Mouse (Mus musculus) erythroblast, embryonic 14.5 days (primary cell): ENCODE results near the gene Eaf1. TPM values are rescaled to one million over a fixed set of nuclear protein-coding genes. Genes with fewer than 3 reads are reported as not detected.

Experiments
- H3K27me3 ChIP-seq: 2 replicates; pipeline ENCODE4 v1.6.1; 2012; ENCODE audit warnings: inconsistent platforms; ENCODE audit not compliant: control insufficient read depth
- H3K36me3 ChIP-seq: 2 replicates; pipeline ENCODE4 v1.6.1; 2012; ENCODE audit warnings: mild to moderate bottlenecking, inconsistent platforms; ENCODE audit not compliant: control insufficient read depth
- H3K4me1 ChIP-seq: 2 replicates; pipeline ENCODE4 v1.6.1; 2012; ENCODE audit warnings: inconsistent platforms; ENCODE audit not compliant: control insufficient read depth
- H3K4me3 ChIP-seq: replicated peaks from 2 replicates; pipeline ENCODE3; 2012; ENCODE audit warnings: moderate library complexity, mild to moderate bottlenecking, inconsistent platforms
- H3K9me3 ChIP-seq: 2 replicates; pipeline ENCODE4 v1.6.1; 2012; ENCODE audit warnings: low read length, inconsistent platforms, mixed read lengths; ENCODE audit not compliant: control insufficient read depth
- GATA1 ChIP-seq: IDR thresholded peaks from 2 replicates; pipeline ENCODE4 v1.6.1; 2012; ENCODE audit warnings: low read length, inconsistent platforms, mixed read lengths
- TAL1 ChIP-seq: IDR thresholded peaks from 3 replicates; pipeline ENCODE4 v1.6.1; 2012; ENCODE audit warnings: low read length, inconsistent platforms, mixed read lengths
- polyA plus RNA-seq: library from polyadenylated mRNA; stranded (reverse); fragments of >175 nt; gene quantifications from 2 replicates; pipeline ENCODE4 v1.2.3, GENCODE M21; 2012

The Eaf1 gene
- polyA plus RNA-seq, 1 experiment = 27.2 TPM

DNA sequence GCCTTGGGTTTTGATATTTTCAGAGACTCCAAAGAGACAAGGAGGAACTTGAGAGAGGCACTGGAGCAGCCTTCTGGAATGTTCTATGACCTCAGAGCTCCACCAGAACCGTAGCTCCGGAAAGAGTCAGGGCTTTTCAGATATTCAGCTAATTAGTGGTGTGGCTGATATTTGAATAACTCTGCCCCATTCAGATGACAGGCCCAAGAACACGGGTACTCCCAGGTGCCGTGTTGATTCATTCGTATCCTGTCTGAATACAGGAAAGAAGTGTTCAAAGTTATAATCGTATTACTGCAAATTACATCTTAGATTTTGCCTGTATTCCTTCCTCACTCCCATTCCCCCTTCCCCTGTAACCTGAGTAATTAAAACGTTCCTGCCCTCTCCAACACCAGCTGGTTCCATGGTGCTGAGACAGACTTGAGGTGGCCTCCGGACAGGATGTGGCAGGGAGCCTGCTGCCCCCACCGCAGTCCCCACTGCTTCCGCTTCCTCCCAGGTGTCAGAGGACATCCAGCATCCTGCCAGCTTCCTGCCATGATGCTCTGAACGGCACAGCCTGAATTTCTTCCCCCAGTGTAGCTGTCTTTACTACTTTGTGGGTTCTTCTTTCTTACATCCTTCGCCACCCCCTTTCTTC lies 37.4 kb downstream of the Eaf1 start:
- TF ChIP-seq TAL1 (no peak), GATA1 (no peak)
- H3K9me3 ChIP-seq = no peaks in the 10 kb centered on the region
- H3K27me3 ChIP-seq = peaks cover 4% of the 10 kb centered on the region
- no peak overlapping the region for H3K4me3 ChIP-seq
- H3K36me3 ChIP-seq = no peaks in the 10 kb centered on the region
- peaks cover 5% of the 10 kb centered on the region for H3K4me1 ChIP-seq

DNA sequence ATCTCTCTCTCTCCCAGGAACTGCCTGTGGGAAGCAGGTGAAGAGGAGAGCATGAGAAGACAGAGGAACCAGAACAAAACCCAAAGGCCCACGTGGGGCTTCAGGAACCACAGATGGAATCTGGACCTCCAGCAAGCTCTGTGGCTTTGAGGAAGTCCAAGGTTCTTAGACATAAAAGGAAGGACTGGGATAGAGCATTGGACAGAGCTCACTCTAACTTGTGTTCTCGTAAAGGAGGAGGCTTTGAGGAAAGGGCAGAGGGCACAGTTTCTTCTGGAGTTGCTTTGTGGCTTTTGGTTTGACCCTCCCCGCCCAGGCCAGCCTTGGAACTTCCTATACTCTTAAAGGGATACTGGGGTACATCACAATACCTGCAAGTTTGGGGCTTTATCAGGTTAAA lies 38.5 kb downstream of the Eaf1 start:
- no peaks in the 10 kb centered on the region for H3K36me3 ChIP-seq
- peaks cover 4% of the 10 kb centered on the region for H3K27me3 ChIP-seq
- TF ChIP-seq GATA1 (no peak), TAL1 (no peak)
- H3K9me3 ChIP-seq = no peaks in the 10 kb centered on the region
- H3K4me1 ChIP-seq = peaks cover 5% of the 10 kb centered on the region
- H3K4me3 ChIP-seq = no peak overlapping the region

GRCm38 (mm10) chr14:31537298-31537697 lies 43.1 kb downstream of the Eaf1 start:
- H3K4me1 ChIP-seq = no peaks in the 10 kb centered on the region
- TF ChIP-seq TAL1 (no peak), GATA1 (no peak)

GRCm38 (mm10) chr14:31543885-31544442 lies 49.8 kb downstream of the Eaf1 start:
- no peak overlapping the region for H3K4me3 ChIP-seq
- no peaks in the 10 kb centered on the region; the same call in 1 of the 2 replicates for H3K9me3 ChIP-seq
- H3K36me3 ChIP-seq = no peaks in the 10 kb centered on the region
- peaks cover 2% of the 10 kb centered on the region; the same call in 1 of the 2 replicates for H3K4me1 ChIP-seq
- TF ChIP-seq TAL1 = no peak
- TF ChIP-seq GATA1 = no peak
- H3K27me3 ChIP-seq = peaks cover 2% of the 10 kb centered on the region; the same call in 1 of the 2 replicates

More at GRCm38 (mm10) chr14:31537298-31537697, 43.1 kb downstream of the Eaf1 start:
- Histone ChIP-seq H3K4me3 (no peak overlapping the region), H3K27me3 (0 out of 2 replicates have a peak, but pooled peaks cover 2% of the 10 kb centered on the region), H3K9me3 (no peaks in the 10 kb centered on the region), H3K36me3 (no peaks in the 10 kb centered on the region)

DNA sequence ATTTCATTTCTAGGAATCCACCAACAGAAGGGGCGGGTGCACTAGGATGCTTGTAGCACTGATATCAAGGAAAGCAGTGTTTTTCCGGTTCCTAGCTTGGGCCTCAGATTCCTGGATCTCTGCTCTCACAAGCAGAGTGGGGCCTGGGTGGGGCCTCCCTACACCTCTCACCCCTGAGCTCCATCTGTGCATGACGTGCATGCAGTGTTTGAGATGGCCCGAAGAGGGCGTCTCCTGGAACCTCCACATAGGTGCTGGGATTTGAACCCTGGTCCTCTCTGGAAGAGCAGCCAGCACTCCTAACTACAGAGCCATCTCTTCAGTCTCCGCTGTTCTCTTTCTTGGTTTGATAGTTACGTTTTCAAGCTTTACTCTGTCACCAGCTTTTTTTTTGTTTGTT lies 60.8 kb downstream of the Eaf1 start:
- Histone ChIP-seq H3K9me3 (no peaks in the 10 kb centered on the region), H3K4me3 (no peak overlapping the region), H3K4me1 (no peaks in the 10 kb centered on the region), H3K27me3 (peaks cover 14% of the 10 kb centered on the region), H3K36me3 (no peaks in the 10 kb centered on the region)
- TF ChIP-seq TAL1 (no peak), GATA1 (no peak)

GRCm38 (mm10) chr14:31555963-31556434 lies 61.8 kb downstream of the Eaf1 start:
- Histone ChIP-seq H3K4me1 (no peaks in the 10 kb centered on the region; the same call in 1 of the 2 replicates), H3K4me3 (no peak overlapping the region), H3K36me3 (no peaks in the 10 kb centered on the region), H3K9me3 (no peaks in the 10 kb centered on the region), H3K27me3 (peaks cover 14% of the 10 kb centered on the region)
- TF ChIP-seq GATA1 (no peak), TAL1 (no peak)

GRCm38 (mm10) chr14:31556526-31557260 lies 62.5 kb downstream of the Eaf1 start:
- Histone ChIP-seq H3K36me3 (no peaks in the 10 kb centered on the region), H3K4me1 (no peaks in the 10 kb centered on the region; the same call in 1 of the 2 replicates), H3K27me3 (peaks cover 14% of the 10 kb centered on the region), H3K4me3 (no peak overlapping the region), H3K9me3 (no peaks in the 10 kb centered on the region)
- TF ChIP-seq TAL1 = no peak
- no peak for TF ChIP-seq GATA1

GRCm38 (mm10) chr14:31557273-31557672 lies 63.1 kb downstream of the Eaf1 start:
- TF ChIP-seq GATA1 (no peak), TAL1 (no peak)
- H3K9me3 ChIP-seq = no peaks in the 10 kb centered on the region
- H3K36me3 ChIP-seq = no peaks in the 10 kb centered on the region
- H3K4me1 ChIP-seq = no peaks in the 10 kb centered on the region; the same call in 1 of the 2 replicates
- H3K27me3 ChIP-seq = peaks cover 14% of the 10 kb centered on the region
- no peak overlapping the region for H3K4me3 ChIP-seq

- peaks cover 14% of the 10 kb centered on the region for H3K27me3 ChIP-seq
- H3K4me1 ChIP-seq = no peaks in the 10 kb centered on the region; the same call in 1 of the 2 replicates
- H3K36me3 ChIP-seq = no peaks in the 10 kb centered on the region
- H3K9me3 ChIP-seq = no peaks in the 10 kb centered on the region
- no peak overlapping the region for H3K4me3 ChIP-seq
- TF ChIP-seq TAL1 (no peak), GATA1 (no peak)
Observed at GRCm38 (mm10) chr14:31557784-31558183, 63.6 kb downstream of the Eaf1 start.
